Mouse (Mus musculus): ENCODE results near the gene Zkscan17.
A peak's percentile ranks its signal among the peaks of the same experiment; 100 is the strongest.

DNA sequence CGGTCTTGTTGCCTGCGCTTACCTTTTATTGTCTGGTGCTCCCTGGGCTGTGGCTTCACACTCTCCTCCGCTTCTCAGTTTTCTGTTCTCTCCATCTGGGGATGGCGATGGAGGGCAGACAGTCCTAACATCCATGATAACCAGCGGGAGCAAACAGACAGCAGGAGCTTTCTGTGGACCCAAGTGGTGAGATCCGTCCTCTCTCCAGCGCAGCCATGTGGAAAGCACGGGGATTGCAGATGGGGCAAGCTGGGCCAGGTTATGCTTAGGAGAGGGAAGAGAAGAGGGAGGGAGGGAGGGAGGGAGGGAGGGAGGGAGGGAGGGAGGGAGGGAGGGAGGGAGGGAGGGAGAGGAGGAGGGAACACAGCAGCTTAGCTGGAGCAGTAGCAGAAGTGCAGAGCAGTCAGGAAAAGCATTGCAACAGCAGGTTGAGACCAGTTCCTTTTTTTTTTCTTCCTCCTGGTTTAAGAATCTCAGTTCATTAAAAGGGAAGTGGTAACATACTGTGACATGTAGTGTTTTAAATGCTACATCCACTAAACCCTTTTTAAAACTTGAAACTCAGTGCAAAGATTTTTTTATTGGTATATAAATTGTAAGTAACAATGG is at the start of gene Zkscan17:
- TF ChIP-seq POLR2A (IDR thresholded peaks at IDR 0.05; ENCODE audit: extremely low read depth, insufficient read depth, low read length) (no peak), CTCF (IDR thresholded peaks at IDR 0.05; ENCODE audit: low read depth, low read length) (peak; percentile 47)
